Mouse (Mus musculus) neural tube, embryonic 14.5 days (tissue): Measurements from ENCODE around the gene Gcc2. TPM values are rescaled to one million over a fixed set of nuclear protein-coding genes. Genes with fewer than 3 reads are reported as not detected.
A peak's percentile ranks its signal among the peaks of the same experiment; 100 is the strongest.

Experiments
- ATAC-seq: fragments of 200-750 bp; cut with Nextera tagmentation; 2 replicates; pipeline ENCODE4 v1.8.0; 2017; ENCODE audit warnings: low read depth, mild to moderate bottlenecking, moderate TSS enrichment, moderate library complexity
- H3K27ac ChIP-seq: fragments of 300-500 bp; sonication (generic); 2 replicates; pipeline ENCODE4 v1.5.1; 2014; ENCODE audit warnings: low read depth, mild to moderate bottlenecking, control low read depth, low read length, moderate library complexity, mixed read lengths
- H3K27me3 ChIP-seq: fragments of 300-500 bp; sonication (generic); 2 replicates; pipeline ENCODE4 v1.6.1; 2014; ENCODE audit warnings: low read length; ENCODE audit not compliant: control insufficient read depth, insufficient read depth
- H3K36me3 ChIP-seq: fragments of 300-500 bp; sonication (generic); 2 replicates; pipeline ENCODE4 v1.6.1; 2014; ENCODE audit warnings: low read length, mixed read lengths; ENCODE audit not compliant: control insufficient read depth, insufficient read depth
- H3K4me1 ChIP-seq: fragments of 300-500 bp; sonication (generic); 2 replicates; pipeline ENCODE4 v1.6.1; 2014; ENCODE audit warnings: low read length; ENCODE audit not compliant: control insufficient read depth, insufficient read depth
- H3K4me2 ChIP-seq: fragments of 300-500 bp; sonication (generic); 2 replicates; pipeline ENCODE4 v1.6.1; 2014; ENCODE audit warnings: mild to moderate bottlenecking, low read depth, low read length, control low read depth
- H3K4me3 ChIP-seq: fragments of 300-500 bp; sonication (generic); 2 replicates; pipeline ENCODE4 v1.5.1; 2014; ENCODE audit warnings: low read depth, low read length, control low read depth, mixed read lengths
- H3K9ac ChIP-seq: fragments of 300-500 bp; sonication (generic); replicated peaks from 2 replicates; pipeline ENCODE4 v1.6.1; 2014; ENCODE audit warnings: low read depth, mild to moderate bottlenecking, control low read depth, low read length, mixed read lengths
- H3K9me3 ChIP-seq: fragments of 300-500 bp; sonication (generic); 2 replicates; pipeline ENCODE4 v1.6.1; 2016; ENCODE audit warnings: low read length; ENCODE audit not compliant: control insufficient read depth
- WGBS: fragments of 180-500 bp; shearing (Covaris S2); extraction: QIAGEN DNeasy Blood & Tissue Kit; methylation state at CpG from one replicate; pipeline ENCODE4 v1.1.7; 2014; 5-methylcytosine and 5-hydroxymethylcytosine counted together
- polyA plus RNA-seq: library from polyadenylated mRNA; unstranded; fragments of >200 nt; fragmentation: Nextera tagmentation; extraction: Ambion mirVana; gene quantifications from 2 replicates; pipeline ENCODE4 v1.2.1, GENCODE M21; 2014

The Gcc2 gene
- polyA plus RNA-seq, result 87.5 and 89.2 TPM in 2 replicates

DNA sequence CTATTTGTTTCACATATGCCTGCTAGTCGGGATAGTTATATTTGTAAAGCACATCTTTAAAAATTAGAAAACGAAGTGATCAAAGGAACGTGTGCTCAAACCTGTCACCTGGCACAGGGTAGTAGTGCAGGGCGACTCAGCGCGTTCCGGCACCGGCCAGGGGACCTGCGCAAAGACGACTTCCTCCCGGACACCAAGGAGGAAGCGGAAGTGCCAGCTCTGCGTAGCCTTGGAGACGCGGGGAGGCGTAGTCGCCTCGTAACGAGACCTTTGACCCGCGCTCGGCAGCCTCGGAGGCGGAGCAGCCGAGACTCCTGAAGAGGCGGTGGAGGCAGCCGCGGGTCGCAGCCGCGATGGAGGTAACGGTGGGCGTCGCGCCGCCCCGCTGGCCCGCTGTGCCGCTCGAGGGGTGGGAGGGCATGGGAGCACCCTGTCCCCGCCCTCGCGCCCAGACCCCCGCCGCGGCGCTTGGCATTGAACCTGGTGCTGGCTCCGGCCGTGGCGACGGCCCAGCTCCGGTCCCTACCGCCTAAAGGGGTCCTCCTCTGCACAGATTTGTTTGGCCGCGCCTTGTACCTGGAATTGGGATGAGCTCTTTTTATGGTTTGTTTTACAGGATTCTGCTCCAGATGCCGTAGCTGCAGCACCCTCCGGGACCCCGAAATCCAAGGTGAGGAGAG, at the start of gene Gcc2:
Gene Gcc2, plus strand, starts transcription at position 285 of the 680 bp plus-strand sequence.
- H3K27me3 ChIP-seq, result no peaks in the 10 kb centered on the region
- H3K4me3 ChIP-seq, result peak within 1 kb of the TSS; percentile 87
- H3K36me3 ChIP-seq, result no peaks in the 10 kb centered on the region
- H3K27ac ChIP-seq, result peak within 1 kb of the TSS; percentile 70
- peak; percentile 100 for ATAC-seq
- H3K9ac ChIP-seq, result peak within 1 kb of the TSS; percentile 78
- H3K4me1 ChIP-seq, result peaks cover 9% of the 10 kb centered on the region; the same call in 1 of the 2 replicates
- H3K9me3 ChIP-seq, result no peaks in the 10 kb centered on the region
- H3K4me2 ChIP-seq, result peak within 1 kb of the TSS; percentile 62
- under 1% methylated on average over 42 of the region's 58 CpGs for WGBS

DNA sequence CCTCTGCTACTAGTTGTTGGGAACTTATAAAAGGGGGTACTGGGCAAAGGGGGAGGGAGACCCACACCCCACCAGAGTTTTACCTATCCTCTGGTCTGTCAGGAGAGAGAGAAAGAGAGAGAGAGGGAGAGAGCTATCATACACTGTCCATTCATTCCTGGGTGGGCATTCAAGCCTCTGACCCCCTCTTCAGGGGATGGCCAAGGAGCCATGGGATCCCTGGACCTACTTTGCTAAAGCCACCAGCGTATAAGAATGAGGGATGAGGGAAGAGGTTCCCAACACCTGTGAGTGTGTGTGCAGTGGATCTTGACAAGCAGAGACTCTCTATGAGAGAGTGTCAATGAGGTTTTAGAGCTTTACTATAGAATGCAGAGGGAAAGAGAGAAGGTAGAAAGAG, 49.3 kb upstream of the Gcc2 start:
- Histone ChIP-seq H3K4me1 (no peaks in the 10 kb centered on the region), H3K4me3 (no peak overlapping the region), H3K36me3 (no peaks in the 10 kb centered on the region), H3K4me2 (no peak overlapping the region), H3K9ac (no peak overlapping the region), H3K27ac (no peak overlapping the region), H3K27me3 (no peaks in the 10 kb centered on the region), H3K9me3 (no peaks in the 10 kb centered on the region)
- 44% methylated on average over 1 of the region's 1 CpGs for WGBS
- ATAC-seq, result no peak

- WGBS, result 91% methylated on average over 4 of the region's 4 CpGs
- Histone ChIP-seq H3K4me3 (no peak overlapping the region), H3K36me3 (no peaks in the 10 kb centered on the region)
These were observed 48.5 kb upstream of the Gcc2 start for GRCm38 (mm10) chr10:58206639-58207404.

DNA sequence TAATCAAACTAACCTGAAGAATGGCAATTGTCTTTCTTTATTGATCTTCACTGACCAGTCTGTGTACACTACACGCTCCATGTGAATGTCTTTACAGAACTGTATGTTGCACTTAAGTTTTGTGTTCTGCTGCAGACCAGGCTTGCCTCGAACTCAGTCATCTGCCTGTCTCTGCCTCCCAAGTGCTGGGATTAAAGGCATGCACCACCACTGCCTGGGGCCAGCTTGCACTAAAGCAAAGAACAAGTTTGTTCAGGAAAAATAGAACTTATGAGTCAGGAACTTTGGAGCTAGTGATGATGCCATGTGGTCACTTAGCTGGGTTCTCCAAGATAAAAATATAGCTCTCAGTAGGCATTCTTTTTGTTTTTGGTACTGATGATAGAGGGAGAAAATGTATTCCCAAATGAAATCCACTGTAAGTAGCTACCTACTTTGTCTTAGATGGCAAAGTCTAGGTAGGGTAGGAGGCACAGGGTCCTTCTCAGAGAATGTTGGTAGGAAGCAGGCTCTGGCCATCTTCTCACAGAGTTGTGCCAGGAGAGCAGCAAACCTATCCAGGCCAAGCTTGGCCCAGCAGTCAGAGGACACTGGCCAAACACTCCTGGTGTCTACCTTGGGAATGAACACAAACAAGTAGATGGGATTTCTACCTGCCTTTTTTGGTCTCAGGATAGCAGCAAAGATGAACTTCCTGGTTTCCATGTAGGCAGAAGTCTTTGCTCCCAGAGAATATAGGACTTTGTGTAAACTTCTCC, 45.4 kb upstream of the Gcc2 start:
- H3K4me1 ChIP-seq, result no peaks in the 10 kb centered on the region
- H3K27me3 ChIP-seq, result no peaks in the 10 kb centered on the region
- 79% methylated on average over 2 of the region's 2 CpGs for WGBS
- H3K9ac ChIP-seq, result no peak overlapping the region
- H3K27ac ChIP-seq, result no peak overlapping the region
- ATAC-seq, result no peak
- no peak overlapping the region for H3K4me2 ChIP-seq
- no peak overlapping the region for H3K4me3 ChIP-seq
- no peaks in the 10 kb centered on the region for H3K36me3 ChIP-seq
- no peaks in the 10 kb centered on the region for H3K9me3 ChIP-seq

More at GRCm38 (mm10) chr10:58206639-58207404, 48.5 kb upstream of the Gcc2 start:
- H3K4me2 ChIP-seq, result no peak overlapping the region
- H3K9me3 ChIP-seq, result no peaks in the 10 kb centered on the region
- no peaks in the 10 kb centered on the region for H3K27me3 ChIP-seq
- no peak overlapping the region for H3K9ac ChIP-seq
- no peaks in the 10 kb centered on the region for H3K4me1 ChIP-seq
- no peak for ATAC-seq
- H3K27ac ChIP-seq, result no peak overlapping the region

DNA sequence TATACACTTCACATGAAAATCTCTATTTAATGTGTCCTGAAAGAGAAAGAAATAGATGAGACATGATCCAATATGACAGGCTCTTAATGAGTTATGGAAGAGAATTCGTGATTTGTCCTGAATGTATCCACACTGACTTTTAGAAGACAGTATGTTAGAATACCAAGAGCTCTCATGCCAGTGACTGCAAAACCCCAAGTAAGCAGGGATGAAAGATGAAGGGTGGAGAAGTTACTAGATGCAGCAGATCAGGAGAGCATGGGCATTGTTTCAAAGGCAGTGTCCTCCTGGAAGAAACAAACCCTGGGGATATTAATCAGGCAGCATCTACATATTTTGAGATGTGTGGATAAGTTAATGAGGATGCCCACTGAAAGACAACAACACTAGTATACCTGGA, 44.8 kb upstream of the Gcc2 start:
- no peak overlapping the region for H3K9ac ChIP-seq
- no peaks in the 10 kb centered on the region for H3K36me3 ChIP-seq
- no peak overlapping the region for H3K27ac ChIP-seq
- H3K4me2 ChIP-seq, result no peak overlapping the region
- H3K4me1 ChIP-seq, result no peaks in the 10 kb centered on the region
- no peak for ATAC-seq
- H3K9me3 ChIP-seq, result no peaks in the 10 kb centered on the region
- no peaks in the 10 kb centered on the region for H3K27me3 ChIP-seq
- H3K4me3 ChIP-seq, result no peak overlapping the region
- WGBS, result 74% methylated on average over 1 of the region's 1 CpGs

- no peak overlapping the region for H3K9ac ChIP-seq
- no peaks in the 10 kb centered on the region for H3K36me3 ChIP-seq
- no peaks in the 10 kb centered on the region for H3K9me3 ChIP-seq
- WGBS, result 94% methylated on average over 2 of the region's 2 CpGs
- H3K4me3 ChIP-seq, result no peak overlapping the region
- H3K27me3 ChIP-seq, result no peaks in the 10 kb centered on the region
- H3K4me2 ChIP-seq, result no peak overlapping the region
- no peaks in the 10 kb centered on the region for H3K4me1 ChIP-seq
- no peak for ATAC-seq
- no peak overlapping the region for H3K27ac ChIP-seq
These were observed 44.1 kb upstream of the Gcc2 start for GRCm38 (mm10) chr10:58211213-58211612.

DNA sequence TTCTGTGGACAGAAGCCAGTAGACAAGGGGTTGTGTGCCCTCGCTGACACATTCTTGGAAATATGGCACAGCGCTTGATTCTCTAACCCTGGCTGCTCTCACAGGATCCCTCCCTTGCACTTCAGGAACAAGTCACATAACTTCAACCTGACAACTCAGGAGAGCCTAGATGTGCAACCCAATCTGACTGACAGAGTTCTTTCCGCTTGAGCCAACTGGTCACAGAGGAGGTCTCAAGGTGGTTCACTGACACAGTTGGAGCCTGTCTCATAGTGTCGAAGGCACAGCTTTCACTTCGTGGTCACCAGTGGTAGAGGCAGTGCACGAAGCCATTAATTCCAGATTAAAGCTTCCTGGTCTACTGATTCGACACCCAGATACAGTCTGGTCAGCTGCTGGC, 43.1 kb upstream of the Gcc2 start:
- H3K9me3 ChIP-seq, result no peaks in the 10 kb centered on the region
- H3K9ac ChIP-seq, result no peak overlapping the region
- 81% methylated on average over 7 of the region's 7 CpGs for WGBS
- no peak overlapping the region for H3K27ac ChIP-seq
- no peak for ATAC-seq
- no peaks in the 10 kb centered on the region for H3K27me3 ChIP-seq
- H3K36me3 ChIP-seq, result no peaks in the 10 kb centered on the region
- H3K4me1 ChIP-seq, result no peaks in the 10 kb centered on the region
- no peak overlapping the region for H3K4me2 ChIP-seq
- H3K4me3 ChIP-seq, result no peak overlapping the region

DNA sequence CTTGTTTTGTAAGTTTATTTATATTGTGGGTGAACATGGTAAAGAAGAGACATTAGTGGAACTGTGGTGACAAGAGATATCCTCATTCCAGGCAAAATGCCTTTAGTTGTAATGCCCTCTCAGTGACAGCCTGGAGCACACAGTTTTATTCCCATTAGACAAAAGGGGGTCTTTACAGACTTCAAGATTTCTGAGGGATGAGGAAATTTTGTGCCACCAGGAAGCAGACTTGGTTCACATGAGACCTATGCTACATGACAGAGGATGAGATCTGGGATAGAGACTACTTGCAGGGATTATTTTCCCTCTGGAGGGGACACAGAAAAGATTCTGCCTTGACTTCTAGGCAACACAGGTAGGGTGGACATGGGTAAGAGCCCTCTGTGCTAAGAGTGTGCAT, 40.8 kb upstream of the Gcc2 start:
- Histone ChIP-seq H3K9ac (no peak overlapping the region), H3K27ac (no peak overlapping the region), H3K4me3 (no peak overlapping the region), H3K36me3 (no peaks in the 10 kb centered on the region), H3K4me1 (no peaks in the 10 kb centered on the region), H3K4me2 (no peak overlapping the region), H3K27me3 (no peaks in the 10 kb centered on the region), H3K9me3 (no peaks in the 10 kb centered on the region)
- no peak for ATAC-seq

DNA sequence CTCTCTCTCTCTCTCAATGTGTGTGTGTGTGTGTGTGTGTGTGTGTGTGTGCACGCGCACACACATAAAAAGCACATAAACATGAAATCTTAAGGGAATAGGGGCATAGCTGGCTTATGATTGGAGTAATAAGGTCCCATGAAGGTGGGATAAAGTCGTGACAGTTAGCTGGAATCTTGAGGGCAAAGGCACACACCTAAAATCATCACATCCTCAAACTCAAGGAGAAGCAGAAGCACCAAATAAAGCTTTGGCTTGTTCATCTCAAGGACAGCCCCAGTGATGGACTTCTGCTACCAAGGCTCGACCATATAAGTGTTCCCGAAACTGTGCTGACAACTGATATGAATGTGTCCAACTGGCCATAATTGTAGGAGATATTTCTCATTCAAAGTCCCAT, 40.4 kb upstream of the Gcc2 start:
- no peak overlapping the region for H3K4me3 ChIP-seq
- H3K4me2 ChIP-seq, result no peak overlapping the region
- H3K36me3 ChIP-seq, result no peaks in the 10 kb centered on the region
- H3K27ac ChIP-seq, result no peak overlapping the region
- H3K9me3 ChIP-seq, result no peaks in the 10 kb centered on the region
- H3K4me1 ChIP-seq, result no peaks in the 10 kb centered on the region
- no peak for ATAC-seq
- no peak overlapping the region for H3K9ac ChIP-seq
- WGBS, result 84% methylated on average over 5 of the region's 5 CpGs
- H3K27me3 ChIP-seq, result no peaks in the 10 kb centered on the region
